Mouse (Mus musculus) adrenal gland, postnatal 25 days (tissue): ENCODE data around the gene Xrra1. TPM values are rescaled to one million over a fixed set of nuclear protein-coding genes. Genes with fewer than 3 reads are reported as not detected.
A peak's percentile ranks its signal among the peaks of the same experiment; 100 is the strongest.
"Not testable (repeated sequence)": the region's sequence is repeated elsewhere in the genome, so short reads cannot be mapped to it uniquely, and the experiment has no call there.

Experiments used
- DNase-seq: peaks from one replicate; pipeline ENCODE4 v3.0.0; 2021; ENCODE audit warnings: mixed read lengths
- long read RNA-seq: library from polyadenylated mRNA; stranded (forward); transcript quantifications from one replicate; pipeline ENCODE4 v2.0.0, GENCODE M21; 2021
- total RNA-seq: library from RNA; stranded (reverse); gene quantifications from 2 replicates; pipeline ENCODE4 v1.2.3, GENCODE M21; 2021

Gene Xrra1
- total RNA-seq = 2.9 and 6.4 TPM in 2 replicates
- long read RNA-seq, partial matches to known transcripts = 2 of 2 reads
- long read RNA-seq, other reads (novel, unspliced or antisense) = 0 of 2 reads

DNA sequence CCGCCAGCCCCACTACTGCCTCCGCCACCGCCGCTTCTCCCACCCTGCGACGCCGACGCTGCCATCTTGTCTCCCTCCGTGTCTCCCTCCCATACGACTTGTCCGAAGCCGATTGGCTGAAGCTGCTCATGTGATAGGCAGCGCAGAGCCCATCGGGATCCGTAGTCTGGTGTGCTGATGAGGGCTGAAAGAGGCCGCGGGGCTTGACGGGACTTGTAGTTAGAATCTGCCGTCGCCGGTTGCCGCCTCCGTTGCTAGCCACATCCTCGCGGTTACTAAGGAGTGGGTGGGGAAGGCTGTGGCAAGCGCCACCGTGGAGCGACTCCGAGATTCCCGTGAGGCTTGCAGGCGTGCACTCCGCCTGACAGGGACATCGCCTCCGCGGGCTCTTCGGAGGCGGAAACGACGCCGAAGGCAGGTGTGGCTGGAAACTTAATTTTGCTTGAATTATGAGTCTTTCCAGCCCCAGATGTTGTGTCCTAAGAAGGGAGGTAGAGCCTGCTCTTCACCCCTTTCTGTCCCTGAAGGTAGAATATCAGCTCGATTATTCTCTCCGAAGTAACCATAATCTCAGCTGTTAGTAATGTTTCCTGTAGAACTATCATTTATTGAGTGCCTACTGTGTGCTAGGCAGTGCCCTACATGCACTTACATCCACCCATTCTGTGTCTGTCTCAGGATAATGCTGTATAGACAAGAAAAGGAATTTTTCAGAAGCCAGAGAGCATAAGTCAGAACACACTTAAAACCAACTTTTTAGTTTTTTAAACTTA, at the start of gene Xrra1:
Gene Xrra1, plus strand, starts transcription at position 304 of the 773 bp plus-strand sequence.
- DNase-seq = peak; percentile 95

DNA sequence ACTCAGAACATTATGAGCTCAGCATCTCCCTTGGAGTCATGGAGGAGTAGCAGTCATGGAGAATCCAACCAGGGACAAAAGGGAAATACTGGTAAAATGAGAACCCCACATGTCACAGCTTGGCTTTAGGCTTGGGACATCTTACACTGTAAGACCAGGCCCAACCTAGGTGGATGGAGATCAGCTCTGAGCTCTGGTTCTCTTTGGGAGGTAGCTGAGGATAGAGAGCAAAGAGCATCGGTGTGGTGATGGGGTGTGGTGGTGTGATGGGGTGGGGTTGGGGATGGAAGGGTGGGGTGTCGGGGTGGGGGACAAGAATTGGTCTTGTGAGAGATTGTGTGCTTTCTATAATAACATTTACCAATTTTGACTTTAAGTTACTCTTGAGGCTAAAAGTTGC, 48.1 kb upstream of the Xrra1 start:
- DNase-seq = no peak

DNA sequence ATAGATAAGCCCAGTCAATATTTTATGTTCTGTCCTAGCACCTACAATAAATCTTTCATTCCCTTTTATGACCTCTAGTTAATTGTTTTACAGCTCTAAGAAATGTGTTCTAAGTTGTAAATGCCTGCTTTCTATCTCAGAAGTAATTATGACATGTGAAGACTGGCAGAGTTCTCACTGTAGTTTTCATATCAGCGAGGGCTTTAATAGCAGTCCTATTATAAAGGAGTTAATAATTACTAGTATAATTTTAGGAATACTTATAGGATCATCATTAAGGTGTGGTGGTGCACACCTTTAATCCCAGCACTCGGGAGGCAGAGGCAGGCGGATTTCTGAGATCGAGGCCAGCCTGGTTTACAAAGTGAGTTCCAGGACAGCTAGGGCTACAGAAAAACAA, 47.3 kb upstream of the Xrra1 start:
- DNase-seq = no peak

DNA sequence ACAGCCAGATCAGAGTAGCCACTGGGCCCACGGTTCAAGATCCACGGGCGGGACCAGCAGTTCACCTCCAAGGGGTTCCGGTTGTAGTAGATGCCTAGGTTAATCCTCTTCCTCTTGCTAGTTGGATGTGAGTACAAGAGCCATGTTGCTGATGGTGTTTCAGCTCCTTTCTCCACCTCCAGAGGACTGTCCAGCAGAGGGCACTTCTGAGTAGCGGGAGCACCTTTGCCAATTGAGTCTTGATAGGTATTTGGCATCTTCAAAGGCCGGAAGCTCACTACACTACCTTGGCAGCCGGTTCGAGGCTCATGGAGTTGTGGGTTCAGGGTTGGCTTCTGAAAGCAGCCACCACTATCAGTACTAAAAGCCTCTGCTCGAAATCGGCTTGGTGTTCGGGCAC, 45.5 kb upstream of the Xrra1 start:
- DNase-seq = peak; percentile 44

DNA sequence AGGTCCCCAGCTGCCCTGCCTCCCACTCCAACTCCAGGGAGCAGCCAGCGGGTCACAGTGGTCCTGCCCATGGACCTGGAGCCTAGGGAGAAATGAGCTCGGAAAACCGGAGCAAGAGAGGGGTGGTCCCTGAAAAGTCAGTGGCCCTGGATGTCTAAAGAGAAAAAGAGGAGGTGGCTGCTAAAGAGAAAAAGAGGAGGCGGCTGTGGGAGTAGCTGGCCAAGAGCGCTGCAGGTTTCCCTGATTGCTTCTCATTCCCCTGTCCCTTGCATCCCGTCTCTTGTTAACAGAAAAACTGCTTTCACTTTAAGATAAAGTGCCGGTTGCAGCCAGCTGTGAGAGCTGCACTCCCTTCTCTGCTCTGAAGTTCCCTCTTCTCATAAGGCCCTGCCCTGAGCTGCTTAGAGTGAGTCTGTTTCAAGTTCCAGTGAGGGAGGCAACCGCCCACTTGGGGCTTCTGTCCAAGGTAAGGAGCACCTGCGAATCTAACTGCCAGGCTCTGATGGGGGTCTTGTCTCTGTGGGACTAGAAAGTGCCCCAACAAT, 40.7 kb upstream of the Xrra1 start:
- not testable (repeated sequence) for DNase-seq

DNA sequence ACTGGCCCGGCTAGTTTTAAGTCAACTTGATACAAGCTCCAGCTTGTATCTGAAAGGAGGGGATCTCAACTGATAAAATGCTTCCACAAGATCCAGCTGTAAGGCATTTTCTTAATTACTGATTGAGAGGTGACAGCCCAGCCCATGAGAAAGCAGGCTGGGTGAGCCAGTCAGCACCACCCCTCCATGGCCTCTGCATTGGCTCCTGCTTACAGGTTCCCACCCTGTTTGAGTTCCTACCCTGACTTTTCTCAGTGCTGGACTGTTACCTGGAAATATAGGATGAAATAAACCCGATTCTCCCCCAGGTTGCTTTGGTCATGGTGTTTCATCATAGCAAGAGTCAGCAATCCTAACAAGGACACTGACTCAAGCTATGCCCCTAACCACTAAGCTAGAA, 37.0 kb upstream of the Xrra1 start:
- no peak for DNase-seq

DNA sequence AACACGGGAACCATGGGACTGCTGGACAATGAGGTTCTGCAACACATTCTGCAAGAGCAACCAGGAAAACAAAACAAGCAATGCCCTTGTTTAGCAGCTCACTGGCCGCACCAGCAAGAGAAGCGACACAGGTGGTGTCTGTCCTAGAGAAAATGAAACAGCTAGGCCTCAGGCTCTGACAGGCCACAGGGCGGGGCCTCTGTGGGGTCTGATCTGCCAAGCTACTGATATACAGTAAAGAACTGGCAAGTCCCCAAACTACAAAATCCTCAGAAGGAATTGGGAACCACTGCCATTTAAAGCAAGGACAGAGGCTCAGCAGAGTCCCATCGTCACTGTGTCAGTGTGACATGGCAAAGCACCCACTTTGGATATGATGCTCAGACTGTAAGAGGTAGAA, 36.5 kb upstream of the Xrra1 start:
- no peak for DNase-seq

DNA sequence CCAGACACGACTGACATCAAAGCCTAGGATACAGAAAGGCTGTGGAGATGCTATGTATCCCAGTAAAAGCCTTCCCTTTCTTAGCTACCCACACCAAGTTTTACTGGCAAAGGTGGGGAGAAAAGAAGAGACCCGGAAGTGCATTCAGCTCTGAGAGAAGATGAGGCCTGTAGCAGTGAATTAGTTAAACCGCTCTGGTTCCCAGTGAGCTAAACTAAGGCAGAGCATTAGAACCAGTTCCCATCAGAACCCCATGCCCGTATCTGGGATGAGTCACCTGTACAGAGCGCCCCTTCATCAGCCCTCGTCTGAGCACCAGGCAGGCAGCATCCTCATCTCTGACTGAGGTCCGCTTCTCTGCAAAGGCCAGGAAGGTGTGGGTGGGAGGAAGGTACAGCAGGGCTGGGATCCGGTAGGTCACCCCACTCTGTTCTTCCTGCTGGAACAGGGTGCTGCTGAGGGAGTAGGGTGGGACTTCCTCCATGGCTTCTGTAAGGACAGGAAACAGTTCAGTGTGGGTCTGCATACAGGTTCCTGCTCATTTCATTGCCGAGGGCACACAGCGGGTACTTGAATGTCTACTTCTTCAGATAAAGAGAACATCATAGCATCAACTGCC, 35.8 kb upstream of the Xrra1 start:
- no peak for DNase-seq

DNA sequence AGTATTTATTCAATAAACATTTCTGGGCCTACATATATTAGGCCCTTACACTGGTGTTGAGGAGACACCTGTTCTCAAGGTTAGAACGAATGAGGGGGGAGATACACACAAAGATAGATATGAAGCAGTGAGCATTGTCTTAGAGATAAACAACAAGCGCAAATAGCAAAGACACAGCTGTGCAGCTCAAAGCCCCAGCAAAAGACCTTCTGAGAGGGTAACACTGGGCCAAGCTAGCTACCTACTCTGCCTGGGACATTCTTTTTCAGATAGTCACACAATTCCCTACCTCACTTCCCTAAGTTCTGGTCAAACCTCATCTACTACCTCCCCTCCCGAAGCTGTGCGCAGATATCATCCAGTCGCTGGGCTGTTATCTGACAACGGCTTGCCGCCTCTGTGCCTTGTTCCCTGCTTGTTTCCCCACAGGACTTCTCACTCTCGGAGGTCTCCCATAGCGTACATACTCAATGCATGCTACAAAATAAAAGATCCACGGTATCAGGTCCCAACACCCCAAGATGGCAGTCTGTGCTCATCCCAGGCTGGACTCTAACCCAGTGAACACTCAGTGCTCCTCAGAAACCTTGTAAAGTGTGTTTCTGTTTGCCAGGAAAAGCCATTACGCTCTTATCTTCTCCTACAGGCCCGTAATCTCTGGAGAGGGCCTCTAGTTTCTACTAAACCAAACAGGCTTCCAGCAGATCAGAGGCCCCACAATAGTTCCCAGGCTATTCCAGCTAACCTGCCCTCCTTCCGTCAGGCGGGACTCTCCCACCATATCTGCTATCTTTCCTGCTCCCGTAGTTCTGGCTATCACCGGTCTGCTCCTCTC, 34.0 kb upstream of the Xrra1 start:
- DNase-seq = no peak

DNA sequence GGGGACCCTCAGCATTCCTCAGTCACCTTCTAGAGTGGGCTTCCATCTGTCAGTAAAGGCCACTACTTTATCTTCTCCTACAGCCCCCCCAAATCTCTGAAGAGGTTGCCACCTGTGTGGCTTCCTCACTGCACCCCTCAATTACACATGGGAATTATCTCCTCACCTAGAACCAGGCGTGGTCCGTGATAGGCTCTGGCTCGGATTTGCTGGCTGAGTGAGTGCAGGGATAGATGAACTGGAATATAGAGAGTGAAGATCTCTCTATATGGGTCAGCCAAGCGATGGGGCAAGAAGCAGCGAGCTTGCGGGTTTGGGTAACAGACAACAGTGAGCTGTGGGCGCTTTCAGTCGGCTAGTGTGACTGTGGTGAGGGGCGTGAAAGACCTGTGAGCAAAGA, 33.4 kb upstream of the Xrra1 start:
- DNase-seq = no peak

DNA sequence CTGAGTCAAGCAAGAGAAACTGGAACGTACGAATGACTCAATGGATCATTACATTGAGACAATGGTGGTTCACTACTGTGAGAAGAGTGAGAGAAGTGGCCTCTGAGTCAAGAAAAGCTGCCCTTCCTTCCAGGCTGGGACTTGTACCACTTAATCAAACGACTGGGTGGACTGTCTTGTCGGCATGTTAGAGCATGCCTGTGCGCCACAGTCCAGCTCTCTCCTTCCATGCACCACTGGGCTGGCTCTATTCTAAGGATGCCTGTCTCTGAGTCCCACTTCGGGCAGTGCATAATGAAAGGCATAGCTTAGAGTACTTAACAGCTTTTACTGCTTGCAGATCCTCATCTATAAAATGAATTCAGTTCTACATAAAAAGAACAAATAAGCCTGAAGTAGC, 32.8 kb upstream of the Xrra1 start:
- DNase-seq = no peak

DNA sequence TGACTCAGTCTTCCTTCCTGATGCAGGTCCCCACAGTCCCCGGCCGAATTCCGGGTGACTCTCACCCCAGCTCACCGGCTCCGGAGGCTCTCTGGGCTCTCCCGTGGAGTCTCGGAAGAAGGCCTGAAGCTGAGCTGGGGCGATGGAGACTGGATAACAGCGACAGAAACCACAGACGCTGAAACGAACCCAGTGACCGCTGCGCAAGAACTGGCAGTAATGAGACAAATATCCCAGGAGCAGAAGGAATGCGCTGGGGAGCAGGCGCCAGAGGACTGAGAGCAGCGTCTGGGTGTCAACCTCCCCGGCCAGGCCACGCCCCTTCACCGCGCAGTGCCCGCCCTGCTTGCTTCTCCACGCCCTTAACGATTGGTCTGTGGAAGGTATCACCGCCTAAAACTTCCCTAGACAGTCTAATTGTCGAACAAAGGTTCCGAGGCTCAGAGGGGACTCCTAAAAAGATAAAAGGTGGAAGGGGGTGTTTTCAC, 30.8 kb upstream of the Xrra1 start, which contains the start of gene Neu3:
Gene Neu3, minus strand, starts transcription at position 335 of the 488 bp plus-strand sequence.
- DNase-seq = peak; percentile 94

DNA sequence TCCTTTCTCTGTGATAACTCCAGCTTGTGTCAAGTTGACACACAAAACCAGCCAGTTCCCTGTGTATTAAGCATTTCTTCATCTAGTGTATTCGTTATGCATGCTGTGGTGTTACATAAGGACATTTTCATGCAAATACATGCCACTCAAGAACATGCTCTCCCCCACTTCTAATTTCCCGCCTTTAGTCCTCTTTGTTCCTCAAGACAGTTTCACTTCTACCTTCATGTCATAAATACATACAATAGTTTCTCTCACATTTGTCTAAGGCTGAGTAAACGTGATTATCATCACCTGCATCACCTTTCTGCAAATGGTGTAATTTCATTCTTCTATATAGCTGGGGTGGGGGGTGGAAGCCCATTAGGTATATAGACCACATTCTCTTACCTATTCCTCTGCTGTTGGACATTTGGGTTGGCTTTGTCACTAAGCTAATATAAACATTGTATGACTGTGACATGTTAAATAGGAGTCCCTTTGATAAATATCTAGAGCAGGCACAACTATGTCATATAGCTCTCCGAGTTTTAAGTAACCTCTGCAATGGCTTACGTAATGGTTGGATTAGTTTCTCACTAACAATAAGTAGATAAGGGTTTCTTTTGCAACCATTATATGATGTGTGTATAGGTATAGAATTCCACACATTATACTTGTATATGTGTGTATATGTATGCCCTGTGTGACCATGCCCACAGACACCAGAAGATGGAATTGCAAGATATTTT, 25.6 kb upstream of the Xrra1 start:
- DNase-seq = no peak

DNA sequence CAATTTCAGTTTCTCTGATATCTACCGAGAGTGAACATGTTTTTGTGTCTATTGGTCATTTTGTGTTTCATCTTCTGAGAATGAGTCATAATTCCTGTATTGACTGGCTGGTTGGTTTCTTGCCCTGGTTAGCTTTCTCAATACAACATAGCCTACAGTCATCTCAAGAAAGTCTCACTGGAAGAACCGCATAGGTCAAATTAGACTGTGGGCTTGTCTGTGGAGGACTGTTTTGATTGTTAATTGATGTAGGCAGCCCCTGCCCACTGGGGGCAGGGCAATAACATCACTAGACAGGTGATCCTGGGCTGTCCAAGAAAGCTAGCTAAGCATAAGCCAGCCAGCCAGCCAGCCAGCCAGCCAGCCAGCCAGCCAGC, 25.1 kb upstream of the Xrra1 start:
- no peak for DNase-seq

DNA sequence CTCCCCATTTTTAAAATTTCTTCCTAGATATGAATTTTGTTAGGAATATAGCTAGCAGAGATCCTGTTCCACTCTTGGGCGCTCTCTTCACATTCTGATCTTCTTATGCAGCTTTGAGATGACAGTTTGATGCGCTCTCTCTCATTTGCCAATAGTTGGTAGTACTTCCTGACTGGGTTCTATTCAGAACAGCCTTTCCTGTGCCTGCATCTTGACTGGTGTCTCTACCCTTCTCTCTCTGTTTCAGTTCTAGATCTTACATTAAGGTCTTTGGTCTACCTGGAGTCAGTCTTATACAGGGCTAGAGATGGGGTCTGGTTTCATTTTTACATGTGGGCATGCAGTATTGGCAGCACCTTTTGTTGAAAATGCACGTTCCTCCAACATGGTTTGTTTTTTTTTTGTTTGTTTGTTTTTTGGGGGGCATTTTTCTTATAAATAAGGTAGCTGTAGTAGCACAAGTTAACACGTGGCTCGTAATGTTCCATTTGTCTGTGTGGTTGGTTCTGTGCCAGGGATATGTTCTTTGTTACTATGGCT, 24.5 kb upstream of the Xrra1 start:
- no peak for DNase-seq

DNA sequence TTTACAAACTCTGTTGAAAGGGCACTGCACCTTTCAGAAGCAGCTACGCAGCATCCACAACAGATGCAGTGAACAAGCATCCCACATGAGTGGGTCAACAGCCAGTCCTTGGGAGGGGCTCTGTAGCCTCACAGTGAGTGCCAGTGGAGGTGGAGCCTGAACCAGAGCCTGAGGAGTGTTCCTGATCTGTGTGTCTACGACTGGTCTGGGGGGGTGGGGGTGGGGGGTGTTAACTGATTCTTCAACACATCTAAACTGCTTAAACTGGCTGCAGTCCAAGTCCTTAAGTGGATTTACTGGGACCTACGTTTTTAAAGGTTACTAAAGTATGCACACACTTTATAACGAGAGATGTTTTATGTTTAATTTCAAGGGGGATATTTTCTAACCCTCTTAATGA, 22.1 kb upstream of the Xrra1 start:
- DNase-seq = no peak

DNA sequence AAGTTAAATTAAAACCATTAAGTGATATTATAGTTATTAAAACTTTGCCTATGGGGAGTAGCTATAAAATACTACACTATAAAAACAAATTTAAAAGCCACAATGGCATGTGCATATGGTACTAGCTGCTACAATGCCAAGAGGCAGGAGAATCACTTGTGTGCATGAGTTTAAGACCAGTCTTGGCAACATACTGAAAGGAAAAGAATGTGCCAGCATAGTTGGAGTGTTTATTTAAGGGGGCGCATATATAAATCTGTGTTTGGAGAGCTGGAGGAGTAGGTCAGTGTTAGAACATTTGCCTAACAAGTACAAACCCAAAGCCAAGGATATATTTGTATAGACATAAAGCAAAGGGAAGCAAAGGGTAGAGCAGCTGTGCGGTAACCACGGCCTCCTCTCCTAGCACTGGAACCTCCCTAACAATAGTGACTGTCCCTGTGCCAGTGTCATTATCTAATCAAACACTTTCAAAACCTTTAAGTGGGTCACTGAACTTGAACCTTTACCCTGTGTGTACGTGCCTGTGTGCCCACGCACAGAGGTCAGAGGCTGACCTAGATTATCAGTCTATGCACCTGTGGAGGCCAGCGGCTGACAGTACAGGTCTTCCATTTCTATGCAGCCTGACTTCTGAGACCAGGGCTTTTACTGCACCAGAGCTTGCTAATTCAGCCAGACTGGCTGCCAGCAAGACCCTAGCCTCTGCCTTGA, 21.4 kb upstream of the Xrra1 start:
- no peak for DNase-seq

DNA sequence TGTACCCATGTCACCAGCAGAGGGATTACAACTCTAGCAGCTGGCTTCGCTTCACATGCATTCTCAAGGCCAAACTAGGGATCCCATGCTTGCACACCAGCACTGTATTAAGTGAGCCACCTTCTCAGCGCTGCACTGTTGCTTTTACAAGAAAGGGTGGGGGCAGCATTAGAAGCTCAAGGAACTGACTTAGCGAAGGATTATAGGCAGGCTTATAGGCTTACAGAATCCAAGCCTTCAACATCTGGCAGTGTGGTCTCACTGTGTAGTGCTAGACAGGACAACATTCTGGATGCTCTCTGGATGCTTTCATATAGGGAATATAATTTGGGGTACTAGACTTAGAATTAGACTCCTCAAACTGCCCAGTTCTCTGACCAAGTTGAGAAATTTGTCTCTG, 20.7 kb upstream of the Xrra1 start:
- no peak for DNase-seq

DNA sequence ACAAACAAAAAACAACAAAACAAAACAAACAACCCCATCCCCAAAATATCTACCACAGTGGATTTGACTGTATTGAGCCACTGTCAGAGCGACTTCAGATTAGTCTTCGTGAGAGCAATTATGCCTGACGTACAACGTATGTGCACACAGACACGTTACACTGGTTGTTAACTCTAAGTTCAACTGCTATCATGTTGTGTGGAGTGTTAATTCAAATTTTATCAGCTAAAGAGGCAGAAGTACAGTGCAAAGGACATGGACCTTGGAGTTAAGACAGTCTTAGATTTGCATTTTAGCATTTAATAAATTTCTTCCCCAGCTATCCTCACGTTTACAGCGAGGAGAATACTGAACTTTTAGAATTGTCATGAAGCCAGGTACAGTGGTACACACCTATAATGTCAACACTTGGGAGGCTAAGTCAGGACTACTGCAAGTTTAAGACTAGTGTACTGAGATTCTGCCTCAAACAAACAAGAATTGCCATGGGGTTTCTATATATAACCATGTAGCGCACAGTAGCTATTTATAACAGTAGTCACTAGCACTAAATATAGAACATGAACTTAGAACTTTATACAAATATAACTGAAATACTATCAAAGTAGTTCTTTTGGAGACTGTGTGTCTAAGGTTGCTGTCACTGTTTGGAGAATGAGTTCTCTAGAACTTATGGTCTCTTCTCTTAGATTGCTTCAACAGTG, 13.2 kb upstream of the Xrra1 start:
- DNase-seq = no peak

DNA sequence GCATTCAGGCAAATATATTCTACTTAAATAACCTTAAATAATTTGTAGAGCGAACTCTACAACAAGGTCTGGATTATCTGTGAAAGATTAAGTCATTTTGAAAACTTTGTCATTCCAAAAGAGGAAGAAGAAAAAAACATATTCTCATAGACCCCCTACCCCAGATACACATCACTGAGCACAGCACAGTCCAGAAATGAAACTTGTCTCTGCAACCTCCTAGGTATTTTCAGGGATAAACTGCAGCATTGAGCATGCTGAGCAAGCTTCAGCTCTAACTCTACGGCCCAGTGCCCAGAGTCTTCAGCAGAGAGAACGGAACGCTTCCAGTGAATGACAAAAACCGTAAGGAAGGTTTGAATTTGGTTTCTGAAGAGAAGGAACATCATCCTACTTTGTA, 8.4 kb upstream of the Xrra1 start:
- DNase-seq = no peak
